Mouse (Mus musculus) lung, embryonic 16.5 days (tissue): ENCODE data around the gene Cpt1b. TPM values are rescaled to one million over a fixed set of nuclear protein-coding genes. Genes with fewer than 3 reads are reported as not detected.

Experiments used
- ATAC-seq: fragments of 200-750 bp; cut with Nextera tagmentation; 2 replicates; pipeline ENCODE4 v1.8.0; 2017; ENCODE audit warnings: low read depth, mild to moderate bottlenecking, moderate library complexity
- H3K27ac ChIP-seq: fragments of 300-500 bp; sonication (generic); 2 replicates; pipeline ENCODE4 v1.5.1; 2014; ENCODE audit warnings: mild to moderate bottlenecking, control low read depth, low read length
- H3K27me3 ChIP-seq: fragments of 300-500 bp; sonication (generic); 2 replicates; pipeline ENCODE4 v1.6.1; 2014; ENCODE audit warnings: low read depth, low read length, mixed read lengths; ENCODE audit not compliant: control insufficient read depth, insufficient read depth
- H3K36me3 ChIP-seq: fragments of 300-500 bp; sonication (generic); 2 replicates; pipeline ENCODE4 v1.6.1; 2014; ENCODE audit warnings: low read length; ENCODE audit not compliant: control insufficient read depth, insufficient read depth
- H3K4me1 ChIP-seq: fragments of 300-500 bp; sonication (generic); replicated peaks from 2 replicates; pipeline ENCODE4 v1.6.1; 2014; ENCODE audit warnings: low read length, mixed read lengths; ENCODE audit not compliant: control insufficient read depth, insufficient read depth
- H3K4me2 ChIP-seq: fragments of 300-500 bp; sonication (generic); 2 replicates; pipeline ENCODE4 v1.6.1; 2014; ENCODE audit warnings: low read depth, low read length, control low read depth
- H3K4me3 ChIP-seq: fragments of 300-500 bp; sonication (generic); 2 replicates; pipeline ENCODE4 v1.5.1; 2014; ENCODE audit warnings: mild to moderate bottlenecking, low read length, control low read depth
- H3K9ac ChIP-seq: fragments of 300-500 bp; sonication (generic); 2 replicates; pipeline ENCODE4 v1.6.1; 2014; ENCODE audit warnings: low read length, control low read depth
- H3K9me3 ChIP-seq: fragments of 300-500 bp; sonication (generic); 2 replicates; pipeline ENCODE4 v1.6.1; 2016; ENCODE audit warnings: low read length; ENCODE audit not compliant: control insufficient read depth
- WGBS: fragments of 180-500 bp; shearing (Covaris S2); extraction: QIAGEN DNeasy Blood & Tissue Kit; methylation state at CpG from one replicate; pipeline ENCODE4 v1.1.7; 2014; 5-methylcytosine and 5-hydroxymethylcytosine counted together
- polyA plus RNA-seq: library from polyadenylated mRNA; unstranded; fragments of >200 nt; fragmentation: Nextera tagmentation; extraction: Ambion mirVana; gene quantifications from 2 replicates; pipeline ENCODE4 v1.2.1, GENCODE M21; 2015

Gene Cpt1b
- polyA plus RNA-seq, 1 experiment from 2014 or later = 5.7 TPM

GRCm38 (mm10) chr15:89372536-89372935, 53.1 kb downstream of the Cpt1b start:
- ATAC-seq = no peak
- Histone ChIP-seq H3K4me3 (peak overlapping the region; percentile 81), H3K4me2 (no peak overlapping the region), H3K9ac (peak overlapping the region; percentile 91), H3K27me3 (peaks cover 15% of the 10 kb centered on the region), H3K9me3 (no peaks in the 10 kb centered on the region), H3K27ac (no peak overlapping the region), H3K36me3 (peaks cover 42% of the 10 kb centered on the region), H3K4me1 (peaks cover 15% of the 10 kb centered on the region)
- 79% methylated on average over 7 of the region's 7 CpGs for WGBS

GRCm38 (mm10) chr15:89372068-89372467, 53.6 kb downstream of the Cpt1b start:
- Histone ChIP-seq H3K4me2 (no peak overlapping the region), H3K9ac (no peak overlapping the region), H3K9me3 (no peaks in the 10 kb centered on the region), H3K4me3 (no peak overlapping the region), H3K27me3 (peaks cover 11% of the 10 kb centered on the region), H3K27ac (no peak overlapping the region), H3K4me1 (peaks cover 13% of the 10 kb centered on the region), H3K36me3 (peaks cover 46% of the 10 kb centered on the region)
- no peak for ATAC-seq
- WGBS = 90% methylated on average over 13 of the region's 13 CpGs

Other genes with a start within 250 kb of the Cpt1b start
- 134 and 139 TPM in 2 replicates for gene Plxnb2, start 245.1 kb downstream of the Cpt1b start, polyA plus RNA-seq
- gene Dennd6b, start 229.4 kb downstream of the Cpt1b start, polyA plus RNA-seq = 12.2 and 12.5 TPM in 2 replicates
- 25.7 and 26.4 TPM in 2 replicates for gene Ppp6r2, start 214.3 kb downstream of the Cpt1b start, polyA plus RNA-seq
- gene Sbf1, start 110.6 kb downstream of the Cpt1b start, polyA plus RNA-seq = 42.2 and 50.5 TPM in 2 replicates
- gene Adm2, start 103.1 kb downstream of the Cpt1b start, polyA plus RNA-seq = 0.64 and 1.0 TPM in 2 replicates
- gene Miox, start 91.5 kb downstream of the Cpt1b start, polyA plus RNA-seq = not detected in 2 replicates
- 79.0 and 83.6 TPM in 2 replicates for gene Lmf2, start 70.2 kb downstream of the Cpt1b start, polyA plus RNA-seq
- 158 and 172 TPM in 2 replicates for gene Ncaph2, start 70.1 kb downstream of the Cpt1b start, polyA plus RNA-seq
- gene Sco2, start 52.0 kb downstream of the Cpt1b start, polyA plus RNA-seq = 3.4 and 7.7 TPM in 2 replicates
- 1.5 and 1.6 TPM in 2 replicates for gene Tymp, start 48.8 kb downstream of the Cpt1b start, polyA plus RNA-seq
- 9.6 and 16.1 TPM in 2 replicates for gene Odf3b, start 46.6 kb downstream of the Cpt1b start, polyA plus RNA-seq
- gene Klhdc7b, start 40.9 kb downstream of the Cpt1b start, polyA plus RNA-seq = 0.04 TPM in 1 of 2 replicates, not detected in the other
- not detected in 2 replicates for gene Syce3, start 15.4 kb downstream of the Cpt1b start, polyA plus RNA-seq
- gene C730034F03Rik, start 3.7 kb upstream of the Cpt1b start, polyA plus RNA-seq = 2.6 and 2.9 TPM in 2 replicates
- not detected in 2 replicates for gene Gm44502, start 3.8 kb upstream of the Cpt1b start, polyA plus RNA-seq
- 58.4 and 60.4 TPM in 2 replicates for gene Chkb, start 4.0 kb upstream of the Cpt1b start, polyA plus RNA-seq
- gene Mapk8ip2, start 28.1 kb upstream of the Cpt1b start, polyA plus RNA-seq = 0.50 and 0.74 TPM in 2 replicates
- gene Arsa, start 51.6 kb upstream of the Cpt1b start, polyA plus RNA-seq = 22.1 and 27.0 TPM in 2 replicates
- 2.3 and 2.5 TPM in 2 replicates for gene Shank3, start 73.8 kb upstream of the Cpt1b start, polyA plus RNA-seq
- gene Acr, start 142.5 kb upstream of the Cpt1b start, polyA plus RNA-seq = 0.14 and 0.20 TPM in 2 replicates
- 51.3 and 52.8 TPM in 2 replicates for gene Rabl2, start 166.1 kb upstream of the Cpt1b start, polyA plus RNA-seq